17 mouse cellular contexts compared by ENCODE assay signal in the genomic region with DNA sequence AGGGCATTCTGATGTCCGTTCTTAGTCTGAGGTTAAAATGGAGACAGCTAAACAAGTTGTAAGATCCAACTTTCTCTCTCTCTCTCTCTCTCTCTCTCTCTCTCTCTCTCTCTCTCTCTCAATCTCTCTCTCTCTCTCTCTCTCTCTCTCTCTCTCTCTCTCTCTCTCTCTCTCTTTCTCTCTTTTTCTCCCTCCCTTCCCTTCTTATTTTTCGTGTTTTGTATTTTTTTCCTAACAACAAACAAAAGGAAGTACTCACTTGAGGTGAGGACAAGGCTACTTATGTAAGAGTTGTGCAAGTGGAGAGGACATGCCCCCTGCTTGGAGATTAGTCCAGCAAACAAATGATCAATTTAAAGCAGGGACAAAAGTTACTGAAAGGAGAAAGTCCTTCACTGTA. TPM values are rescaled to one million over a fixed set of nuclear protein-coding genes. Genes with fewer than 3 reads are reported as not detected.
"Had no signal": no experiment of that assay in that cellular context is flagged by ENCODE, and none has a peak within 500 bp of the region (broad histone marks: within the 10 kb centered on the region; RNA-seq: fewer than 3 reads in every experiment).

TSS of gene Cdh19 (minus strand) at position 101 of the 400 bp plus-strand sequence.

- DNase-seq: kidney, adult 9 months; kidney, postnatal 36 days; liver, embryonic 13.5 days; liver, postnatal 0 days; lung, postnatal 14 days; thymus, adult 18-20 months; thymus, postnatal 25 days had no signal

- H3K36me3 ChIP-seq: liver, embryonic 13.5 days; lung, embryonic 15.5 days; midbrain, embryonic 15.5 days; neural tube, embryonic 12.5 days had no signal

- H3K9ac ChIP-seq: liver, embryonic 13.5 days; liver, postnatal 0 days; lung, embryonic 15.5 days; midbrain, embryonic 15.5 days; neural tube, embryonic 12.5 days had no signal

- H3K27me3 ChIP-seq: liver, embryonic 13.5 days; lung, embryonic 15.5 days; megakaryocyte, embryonic 14.5 days; midbrain, embryonic 15.5 days; neural tube, embryonic 12.5 days had no signal

- H3K4me2 ChIP-seq: liver, embryonic 13.5 days; lung, embryonic 15.5 days; midbrain, embryonic 11.5 days; midbrain, embryonic 15.5 days; neural tube, embryonic 12.5 days had no signal

- H3K9me3 ChIP-seq: liver, embryonic 13.5 days; lung, embryonic 15.5 days; megakaryocyte, embryonic 14.5 days; midbrain, embryonic 15.5 days; neural tube, embryonic 12.5 days had no signal

- ATAC-seq: liver, postnatal 0 days; midbrain, embryonic 15.5 days had no signal

- H3K4me3 ChIP-seq: liver, embryonic 13.5 days; lung, embryonic 15.5 days; megakaryocyte, embryonic 14.5 days; midbrain, embryonic 15.5 days; neural tube, embryonic 12.5 days had no signal

- H3K27ac ChIP-seq: kidney, postnatal 0 days; liver, embryonic 13.5 days; lung, embryonic 15.5 days; macrophage; midbrain, embryonic 15.5 days; neural tube, embryonic 12.5 days; stomach, postnatal 0 days had no signal

- H3K4me1 ChIP-seq: liver, embryonic 13.5 days; lung, embryonic 15.5 days; megakaryocyte, embryonic 14.5 days; midbrain, embryonic 15.5 days; neural tube, embryonic 12.5 days had no signal

RNA-seq across cellular contexts. Expression of gene Cdh19, which starts in this region (rescaled TPM):
- total RNA-seq: monocyte, adult 5-6 weeks; neutrophil, adult 5-6 weeks had no signal
- polyA plus RNA-seq: liver, embryonic 13.5 days; liver, postnatal 0 days; macrophage; midbrain, embryonic 11.5 days had no signal
